Mouse (Mus musculus) hindbrain, embryonic 12.5 days (tissue): ENCODE results near the gene Sf3b2. TPM values are rescaled to one million over a fixed set of nuclear protein-coding genes. Genes with fewer than 3 reads are reported as not detected.
A peak's percentile ranks its signal among the peaks of the same experiment; 100 is the strongest.
"Not testable (repeated sequence)": the region's sequence is repeated elsewhere in the genome, so short reads cannot be mapped to it uniquely, and the experiment has no call there.

Source experiments
- ATAC-seq: fragments of 200-750 bp; cut with Nextera tagmentation; 2 replicates; pipeline ENCODE4 v1.8.0; 2017; ENCODE audit warnings: moderate TSS enrichment; ENCODE audit not compliant: low FRiP score
- H3K27ac ChIP-seq: fragments of 300-500 bp; sonication (generic); 2 replicates; pipeline ENCODE4 v1.5.1; 2016; ENCODE audit warnings: mild to moderate bottlenecking
- H3K27me3 ChIP-seq: fragments of 300-500 bp; sonication (generic); 2 replicates; pipeline ENCODE4 v1.6.1; 2016; ENCODE audit warnings: mild to moderate bottlenecking
- H3K36me3 ChIP-seq: fragments of 300-500 bp; sonication (generic); 2 replicates; pipeline ENCODE4 v1.6.1; 2016; ENCODE audit warnings: mild to moderate bottlenecking
- H3K4me1 ChIP-seq: fragments of 300-500 bp; sonication (generic); 2 replicates; pipeline ENCODE4 v1.6.1; 2016
- H3K4me2 ChIP-seq: fragments of 300-500 bp; sonication (generic); replicated peaks from 2 replicates; pipeline ENCODE4 v1.6.1; 2016; ENCODE audit warnings: mild to moderate bottlenecking
- H3K4me3 ChIP-seq: fragments of 300-500 bp; sonication (generic); 2 replicates; pipeline ENCODE4 v1.5.1; 2016; ENCODE audit warnings: mild to moderate bottlenecking
- H3K9ac ChIP-seq: fragments of 300-500 bp; sonication (generic); 2 replicates; pipeline ENCODE4 v1.6.1; 2016; ENCODE audit warnings: mild to moderate bottlenecking, moderate library complexity
- H3K9me3 ChIP-seq: fragments of 300-500 bp; sonication (generic); replicated peaks from 2 replicates; pipeline ENCODE4 v1.6.1; 2016; ENCODE audit warnings: mild to moderate bottlenecking
- WGBS: fragments of 180-500 bp; shearing (Covaris S2); methylation state at CpG from one replicate; pipeline ENCODE4 v1.1.7; 2016; 5-methylcytosine and 5-hydroxymethylcytosine counted together
- polyA plus RNA-seq: library from polyadenylated mRNA; unstranded; fragments of >200 nt; fragmentation: Nextera tagmentation; extraction: Ambion mirVana; gene quantifications from 2 replicates; pipeline ENCODE4 v1.2.1, GENCODE M21; 2016

Sf3b2 gene
- polyA plus RNA-seq, 1 experiment from 2014 or later: 385 TPM

- H3K4me2 ChIP-seq: peak overlapping the region; percentile 87
- no peak for ATAC-seq
- WGBS: 81% methylated on average over 1 of the region's 1 CpGs
- peaks cover 35% of the 10 kb centered on the region for H3K4me1 ChIP-seq
- no peaks in the 10 kb centered on the region for H3K9me3 ChIP-seq
- no peak overlapping the region for H3K27ac ChIP-seq
- 0 out of 2 replicates have a peak overlapping the region, but pooled peaks have one; percentile 2 for H3K4me3 ChIP-seq
- no peaks in the 10 kb centered on the region for H3K27me3 ChIP-seq
- H3K9ac ChIP-seq: no peak overlapping the region
- peaks cover 26% of the 10 kb centered on the region for H3K36me3 ChIP-seq
These were observed 23.8 kb downstream of the Sf3b2 start for GRCm38 (mm10) chr19:5271430-5271829.

- Histone ChIP-seq H3K9ac (no peak overlapping the region), H3K9me3 (no peaks in the 10 kb centered on the region)
- WGBS: 86% methylated on average over 5 of the region's 5 CpGs
These were observed 25.9 kb downstream of the Sf3b2 start for GRCm38 (mm10) chr19:5269392-5269791.

GRCm38 (mm10) chr19:5268875-5269274, 26.4 kb downstream of the Sf3b2 start:
- no peak overlapping the region for H3K4me3 ChIP-seq
- H3K27me3 ChIP-seq: no peaks in the 10 kb centered on the region
- ATAC-seq: no peak
- no peak overlapping the region for H3K9ac ChIP-seq
- peaks cover 33% of the 10 kb centered on the region for H3K4me1 ChIP-seq
- no peak overlapping the region for H3K4me2 ChIP-seq
- 92% methylated on average over 3 of the region's 3 CpGs for WGBS
- peaks cover 2% of the 10 kb centered on the region for H3K36me3 ChIP-seq
- no peak overlapping the region for H3K27ac ChIP-seq
- H3K9me3 ChIP-seq: no peaks in the 10 kb centered on the region

More at GRCm38 (mm10) chr19:5269392-5269791, 25.9 kb downstream of the Sf3b2 start:
- no peaks in the 10 kb centered on the region for H3K27me3 ChIP-seq
- H3K4me1 ChIP-seq: peaks cover 35% of the 10 kb centered on the region
- ATAC-seq: no peak
- no peak overlapping the region for H3K27ac ChIP-seq
- no peak overlapping the region for H3K4me3 ChIP-seq
- H3K36me3 ChIP-seq: peaks cover 7% of the 10 kb centered on the region
- no peak overlapping the region for H3K4me2 ChIP-seq

- Histone ChIP-seq H3K4me1 (peaks cover 24% of the 10 kb centered on the region), H3K9me3 (no peaks in the 10 kb centered on the region), H3K4me3 (no peak overlapping the region), H3K9ac (no peak overlapping the region), H3K27me3 (no peaks in the 10 kb centered on the region), H3K36me3 (no peaks in the 10 kb centered on the region), H3K27ac (no peak overlapping the region), H3K4me2 (no peak overlapping the region)
- no peak for ATAC-seq
These were observed 27.2 kb downstream of the Sf3b2 start for GRCm38 (mm10) chr19:5268017-5268416.

GRCm38 (mm10) chr19:5267015-5267414, 28.2 kb downstream of the Sf3b2 start:
- ATAC-seq: no peak
- Histone ChIP-seq H3K4me1 (peaks cover 21% of the 10 kb centered on the region), H3K9ac (no peak overlapping the region), H3K9me3 (no peaks in the 10 kb centered on the region), H3K27ac (no peak overlapping the region), H3K27me3 (no peaks in the 10 kb centered on the region), H3K4me2 (no peak overlapping the region), H3K4me3 (no peak overlapping the region), H3K36me3 (no peaks in the 10 kb centered on the region)
- 99% methylated on average over 5 of the region's 5 CpGs for WGBS

- Histone ChIP-seq H3K4me1 (no peaks in the 10 kb centered on the region), H3K27ac (no peak overlapping the region), H3K27me3 (no peaks in the 10 kb centered on the region), H3K9me3 (no peaks in the 10 kb centered on the region), H3K9ac (no peak overlapping the region), H3K36me3 (0 out of 2 replicates have a peak, but pooled peaks cover 5% of the 10 kb centered on the region), H3K4me3 (no peak overlapping the region), H3K4me2 (no peak overlapping the region)
- ATAC-seq: no peak
- WGBS: 51% methylated on average over 3 of the region's 3 CpGs
These were observed 38.1 kb downstream of the Sf3b2 start for GRCm38 (mm10) chr19:5257140-5257539.

GRCm38 (mm10) chr19:5236981-5237380, 58.3 kb downstream of the Sf3b2 start:
- not testable (repeated sequence) for H3K9ac ChIP-seq, H3K36me3 ChIP-seq, H3K27ac ChIP-seq, H3K4me3 ChIP-seq, H3K4me2 ChIP-seq, H3K4me1 ChIP-seq, ATAC-seq, H3K9me3 ChIP-seq, H3K27me3 ChIP-seq
- 97% methylated on average over 1 of the region's 1 CpGs for WGBS

GRCm38 (mm10) chr19:5232696-5233095, 62.6 kb downstream of the Sf3b2 start:
- Histone ChIP-seq H3K27ac (no peak overlapping the region), H3K9ac (no peak overlapping the region), H3K4me1 (no peaks in the 10 kb centered on the region), H3K36me3 (no peaks in the 10 kb centered on the region), H3K27me3 (no peaks in the 10 kb centered on the region), H3K4me3 (no peak overlapping the region), H3K4me2 (no peak overlapping the region), H3K9me3 (no peaks in the 10 kb centered on the region)
- WGBS: 93% methylated on average over 4 of the region's 4 CpGs
- no peak for ATAC-seq

- Histone ChIP-seq H3K36me3 (no peaks in the 10 kb centered on the region), H3K4me3 (no peak overlapping the region), H3K9me3 (no peaks in the 10 kb centered on the region), H3K4me2 (no peak overlapping the region), H3K27me3 (no peaks in the 10 kb centered on the region), H3K9ac (no peak overlapping the region), H3K4me1 (no peaks in the 10 kb centered on the region), H3K27ac (no peak overlapping the region)
- 84% methylated on average over 2 of the region's 2 CpGs for WGBS
- ATAC-seq: no peak
These were observed 65.1 kb downstream of the Sf3b2 start for GRCm38 (mm10) chr19:5230110-5230509.

GRCm38 (mm10) chr19:5224624-5225023, 70.6 kb downstream of the Sf3b2 start:
- no peaks in the 10 kb centered on the region for H3K4me1 ChIP-seq
- WGBS: 58% methylated on average over 2 of the region's 2 CpGs
- no peaks in the 10 kb centered on the region for H3K36me3 ChIP-seq
- H3K27ac ChIP-seq: no peak overlapping the region
- H3K4me3 ChIP-seq: no peak overlapping the region
- H3K9me3 ChIP-seq: no peaks in the 10 kb centered on the region
- no peak for ATAC-seq
- H3K4me2 ChIP-seq: no peak overlapping the region
- no peaks in the 10 kb centered on the region for H3K27me3 ChIP-seq
- H3K9ac ChIP-seq: no peak overlapping the region

GRCm38 (mm10) chr19:5224077-5224476, 71.2 kb downstream of the Sf3b2 start:
- H3K27me3 ChIP-seq: no peaks in the 10 kb centered on the region
- no peak overlapping the region for H3K4me3 ChIP-seq
- H3K9ac ChIP-seq: no peak overlapping the region
- WGBS: 91% methylated on average over 4 of the region's 4 CpGs
- H3K27ac ChIP-seq: no peak overlapping the region
- no peak overlapping the region for H3K4me2 ChIP-seq
- H3K9me3 ChIP-seq: no peaks in the 10 kb centered on the region
- no peaks in the 10 kb centered on the region for H3K36me3 ChIP-seq
- no peaks in the 10 kb centered on the region for H3K4me1 ChIP-seq
- no peak for ATAC-seq
